Comparison of ENCODE assay signal across 8 mouse cellular contexts in the genomic region with DNA sequence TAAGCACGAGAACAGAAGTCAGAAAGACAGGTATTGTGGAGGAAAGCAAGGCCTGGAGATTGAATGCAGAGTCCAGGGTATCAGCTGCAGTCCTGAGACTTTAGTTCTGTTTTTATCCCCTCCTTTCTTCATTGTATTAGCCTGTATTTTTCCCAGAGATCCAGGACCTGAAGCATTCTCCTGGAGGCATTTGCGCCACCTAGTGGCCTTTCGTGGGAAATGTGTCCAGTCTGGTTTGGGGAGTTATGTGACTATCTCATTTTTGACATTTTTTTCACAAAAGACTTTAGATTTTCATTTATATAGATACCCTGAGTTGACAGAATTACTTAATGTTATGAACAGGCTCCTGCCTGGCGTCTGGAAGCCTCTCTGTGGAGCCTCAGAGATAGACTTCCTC. TPM values are rescaled to one million over a fixed set of nuclear protein-coding genes. Genes with fewer than 3 reads are reported as not detected.
A peak's percentile ranks its signal among the peaks of the same experiment; 100 is the strongest.
DNase-seq lines count a peak whose midpoint lies in the region; ATAC-seq and TF ChIP-seq lines count a peak whose summit lies in the region.

No protein-coding gene starts in this region.

- H3K4me2 ChIP-seq in intestine, postnatal 0 days (replicated peaks; ENCODE audit: low read depth) = peak overlapping the region; percentile 74
- peak overlapping the region; percentile 72; the same call in 1 of the 2 replicates for H3K4me2 ChIP-seq in limb, embryonic 11.5 days (ENCODE audit: low read depth, severe bottlenecking)
- peak overlapping the region; percentile 77 for H3K4me2 ChIP-seq in midbrain, embryonic 12.5 days (replicated peaks)

- peak; percentile 87 for TF ChIP-seq CTCF in intestine, postnatal 0 days (IDR thresholded peaks at IDR 0.05; ENCODE audit: low read depth)

- 5% methylated on average over 4 of the region's 4 CpGs for WGBS in intestine, postnatal 0 days
- WGBS in limb, embryonic 11.5 days = 7% methylated on average over 4 of the region's 4 CpGs
- 5% methylated on average over 4 of the region's 4 CpGs for whole genome bisulfite sequencing in midbrain, embryonic 12.5 days

- peaks cover 26% of the 10 kb centered on the region; the same call in 1 of the 2 replicates for H3K36me3 ChIP-seq in intestine, postnatal 0 days (ENCODE audit: control insufficient read depth, insufficient read depth)
- peaks cover 5% of the 10 kb centered on the region; the same call in 1 of the 2 replicates for H3K36me3 ChIP-seq in limb, embryonic 11.5 days (ENCODE audit: control insufficient read depth, insufficient read depth, low read length)
- H3K36me3 ChIP-seq in midbrain, embryonic 12.5 days = peaks cover 28% of the 10 kb centered on the region

- H3K27ac ChIP-seq in intestine, postnatal 0 days (ENCODE audit: low read depth, low read length) = no peak overlapping the region
- H3K27ac ChIP-seq in limb, embryonic 11.5 days (replicated peaks; ENCODE audit: low read depth, low read length) = no peak overlapping the region
- H3K27ac ChIP-seq in midbrain, embryonic 12.5 days (replicated peaks) = peak overlapping the region; percentile 31

- ATAC-seq in intestine, postnatal 0 days = no peak
- ATAC-seq in limb, embryonic 11.5 days (ENCODE audit: insufficient number of reproducible peaks, low FRiP score, low TSS enrichment, low read depth) = no peak
- no peak for ATAC-seq in midbrain, embryonic 12.5 days (ENCODE audit: low FRiP score, low read depth)

- no peaks in the 10 kb centered on the region for H3K9me3 ChIP-seq in intestine, postnatal 0 days (ENCODE audit: control insufficient read depth)
- H3K9me3 ChIP-seq in limb, embryonic 11.5 days (ENCODE audit: control insufficient read depth, low read length) = no peaks in the 10 kb centered on the region
- no peaks in the 10 kb centered on the region for H3K9me3 ChIP-seq in midbrain, embryonic 12.5 days

- H3K4me1 ChIP-seq in intestine, postnatal 0 days (replicated peaks; ENCODE audit: control insufficient read depth, insufficient read depth, low read length) = no peaks in the 10 kb centered on the region
- 0 out of 2 replicates have a peak, but pooled peaks cover 4% of the 10 kb centered on the region for H3K4me1 ChIP-seq in limb, embryonic 11.5 days (ENCODE audit: control insufficient read depth, insufficient read depth, low read length)
- H3K4me1 ChIP-seq in midbrain, embryonic 12.5 days = peaks cover 13% of the 10 kb centered on the region

- DNase-seq in urinary bladder, adult 18-20 months (ENCODE audit: low spot score in 2 of 2) = peak; percentile 50 to 62
- DNase-seq in urinary bladder, adult 2 months (ENCODE audit: low spot score) = no peak
- peak; percentile 77 for DNase-seq in embryo, embryonic 11.5 days (ENCODE audit: low read depth, low spot score)
- peak; percentile 60 to 78 for DNase-seq in gastrocnemius, postnatal 4 days (ENCODE audit: low spot score in 2 of 2)
- DNase-seq in limb, embryonic 11.5 days (ENCODE audit: low spot score) = peak; percentile 89
- DNase-seq in spleen, adult 18-20 months = peak; percentile 30 to 69

- no peak overlapping the region for H3K9ac ChIP-seq in intestine, postnatal 0 days (ENCODE audit: low read depth, low read length)
- no peak overlapping the region for H3K9ac ChIP-seq in limb, embryonic 11.5 days (ENCODE audit: low read length)
- 0 out of 2 replicates have a peak overlapping the region, but pooled peaks have one; percentile 89 for H3K9ac ChIP-seq in midbrain, embryonic 12.5 days (replicated peaks)

- H3K4me3 ChIP-seq in intestine, postnatal 0 days (ENCODE audit: low read depth, low read length) = no peak overlapping the region
- peak overlapping the region; percentile 82; the same call in 1 of the 2 replicates for H3K4me3 ChIP-seq in limb, embryonic 11.5 days (ENCODE audit: low read depth, low read length)
- peak overlapping the region; percentile 84 for H3K4me3 ChIP-seq in midbrain, embryonic 12.5 days

- no peaks in the 10 kb centered on the region for H3K27me3 ChIP-seq in intestine, postnatal 0 days (replicated peaks; ENCODE audit: control insufficient read depth, insufficient read depth, low read length)
- no peaks in the 10 kb centered on the region for H3K27me3 ChIP-seq in limb, embryonic 11.5 days (ENCODE audit: control insufficient read depth, insufficient read depth, low read length)
- no peaks in the 10 kb centered on the region for H3K27me3 ChIP-seq in midbrain, embryonic 12.5 days

RNA-seq across cellular contexts. Expression of a gene that starts 1.8 kb away (rescaled TPM):
- polyA plus RNA-seq in urinary bladder, adult 2 months (2012; rRNA removed) = 3.7 and 4.6 TPM in 2 replicates
- 1 to 10 TPM; 8.6 to 10.0 TPM for total RNA-seq in gastrocnemius, postnatal 4 days (2021)
- polyA plus RNA-seq in intestine, postnatal 0 days (2015; fragmentation: Nextera tagmentation; extraction: Ambion mirVana) = 3.4 and 4.6 TPM in 2 replicates
- 13.8 and 14.4 TPM in 2 replicates for polyA plus RNA-seq in limb, embryonic 11.5 days (2014; fragmentation: Nextera tagmentation; extraction: Ambion mirVana)
- polyA plus RNA-seq in midbrain, embryonic 12.5 days (2016; fragmentation: Nextera tagmentation; extraction: Ambion mirVana) = 14.6 and 15.3 TPM in 2 replicates

RNA-seq across cellular contexts. Expression of a gene that starts 30.5 kb away (rescaled TPM):
- polyA plus RNA-seq in urinary bladder, adult 2 months (2012; rRNA removed) = 69.6 and 83.9 TPM in 2 replicates
- total RNA-seq in gastrocnemius, postnatal 4 days (2021) = 1 to 10 TPM; 5.4 to 6.2 TPM
- polyA plus RNA-seq in intestine, postnatal 0 days (2015; fragmentation: Nextera tagmentation; extraction: Ambion mirVana) = 3.2 and 3.5 TPM in 2 replicates
- polyA plus RNA-seq in limb, embryonic 11.5 days (2014; fragmentation: Nextera tagmentation; extraction: Ambion mirVana) = 2.7 and 3.0 TPM in 2 replicates
- 10.2 and 11.6 TPM in 2 replicates for polyA plus RNA-seq in midbrain, embryonic 12.5 days (2016; fragmentation: Nextera tagmentation; extraction: Ambion mirVana)

RNA-seq across cellular contexts. Expression of a gene that starts 41.0 kb away (rescaled TPM):
- 0.50 and 0.58 TPM in 2 replicates for polyA plus RNA-seq in urinary bladder, adult 2 months (2012; rRNA removed)
- under 1 TPM; 0.07 to 0.16 TPM for total RNA-seq in gastrocnemius, postnatal 4 days (2021)
- 0.30 and 0.31 TPM in 2 replicates for polyA plus RNA-seq in intestine, postnatal 0 days (2015; fragmentation: Nextera tagmentation; extraction: Ambion mirVana)
- polyA plus RNA-seq in limb, embryonic 11.5 days (2014; fragmentation: Nextera tagmentation; extraction: Ambion mirVana) = 0.51 and 0.54 TPM in 2 replicates
- polyA plus RNA-seq in midbrain, embryonic 12.5 days (2016; fragmentation: Nextera tagmentation; extraction: Ambion mirVana) = 0.39 and 0.42 TPM in 2 replicates

RNA-seq across cellular contexts. Expression of a gene that starts 50.4 kb away (rescaled TPM):
- 542 and 648 TPM in 2 replicates for polyA plus RNA-seq in urinary bladder, adult 2 months (2012; rRNA removed)
- total RNA-seq in gastrocnemius, postnatal 4 days (2021) = 1 to 10 TPM; 2.3 to 3.1 TPM
- polyA plus RNA-seq in intestine, postnatal 0 days (2015; fragmentation: Nextera tagmentation; extraction: Ambion mirVana) = 3.4 and 4.1 TPM in 2 replicates
- polyA plus RNA-seq in limb, embryonic 11.5 days (2014; fragmentation: Nextera tagmentation; extraction: Ambion mirVana) = 1.3 and 2.0 TPM in 2 replicates
- polyA plus RNA-seq in midbrain, embryonic 12.5 days (2016; fragmentation: Nextera tagmentation; extraction: Ambion mirVana) = 0.64 and 0.88 TPM in 2 replicates
